Mouse (Mus musculus) cerebellum, postnatal 10 days (tissue): ENCODE measurements around the gene Smyd3.

Experiments
- DNase-seq, 2 experiments: peaks; one replicate each; pipeline ENCODE4 v3.0.0; 2021; ENCODE audit warnings: mixed read lengths in 2 of 2

Smyd3 gene

DNA sequence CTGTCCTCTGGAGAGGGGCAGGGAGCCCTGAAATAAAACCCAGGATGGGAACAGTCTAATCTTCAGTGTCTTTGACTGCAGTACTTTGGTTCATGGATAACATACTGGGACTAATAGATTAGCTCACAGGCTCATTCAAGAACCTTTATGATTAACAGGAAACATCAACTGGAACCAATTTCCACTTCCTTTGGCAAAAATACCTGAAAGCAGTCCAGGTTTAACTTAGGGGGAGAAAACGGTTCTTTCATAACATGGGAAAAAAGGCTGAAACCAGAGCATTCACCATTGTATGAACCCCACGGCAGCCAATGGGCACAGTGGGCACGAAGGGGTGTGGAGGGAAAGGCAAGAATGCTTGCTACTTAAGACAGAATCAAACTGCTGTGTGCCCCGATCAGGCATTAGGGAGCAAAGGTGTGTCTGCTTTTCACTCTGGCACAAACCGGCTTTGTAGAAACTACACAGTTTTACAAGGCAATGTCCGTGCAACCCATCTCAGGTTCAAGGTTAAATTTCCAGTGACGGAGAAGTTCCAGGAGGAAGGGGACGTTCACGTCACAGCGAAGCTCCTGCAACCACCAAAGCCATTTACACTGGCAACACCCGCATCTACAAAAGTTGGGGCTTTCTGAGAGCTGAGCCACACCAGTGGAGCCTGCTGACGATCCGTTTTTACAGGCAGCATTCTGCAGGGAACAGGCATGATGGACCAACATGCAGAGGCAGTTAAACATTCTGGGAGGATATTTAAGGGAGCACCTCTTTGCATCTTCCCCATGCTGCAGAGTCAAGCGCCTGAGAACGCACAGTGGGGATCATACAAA is 458.3 kb downstream of the Smyd3 start:
- DNase-seq: no peak

DNA sequence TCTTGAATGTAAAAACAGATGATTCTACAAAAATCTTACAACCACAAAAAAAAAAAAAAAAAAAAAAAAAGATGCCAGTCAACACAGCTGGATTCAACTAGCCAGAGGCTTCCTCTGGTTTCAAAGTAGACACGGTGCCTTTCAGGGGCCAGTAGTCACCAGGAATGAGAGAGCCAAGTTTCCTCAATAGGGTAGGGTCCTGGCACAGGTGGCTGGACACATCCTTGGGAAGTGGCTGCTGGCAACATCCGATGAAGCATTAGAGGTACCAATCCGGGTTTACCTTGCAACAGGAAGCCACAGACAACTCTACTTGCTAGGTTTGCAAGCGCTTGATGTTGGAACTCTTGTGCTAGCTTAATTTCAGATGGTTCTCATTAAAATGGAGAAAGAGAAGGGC is 459.2 kb downstream of the Smyd3 start:
- DNase-seq: no peak

DNA sequence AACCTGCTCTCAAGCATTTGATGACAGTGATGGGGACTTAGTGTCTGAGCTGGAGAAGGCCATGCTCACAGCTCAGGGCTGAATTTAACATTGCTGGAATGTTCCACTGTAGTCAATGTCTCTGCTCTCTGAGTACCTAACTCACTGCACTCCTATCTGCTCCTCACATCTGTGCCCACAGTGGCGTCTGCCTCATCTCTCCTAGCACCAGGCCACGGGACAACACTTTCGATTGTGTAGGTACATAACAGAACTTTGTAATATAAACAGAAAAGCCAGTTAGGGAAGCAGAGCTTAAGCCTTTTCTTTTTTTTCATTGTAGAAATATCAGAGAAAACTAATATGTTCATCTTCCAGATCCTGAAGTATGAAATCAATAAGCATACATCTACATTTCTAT is 462.1 kb downstream of the Smyd3 start:
- no peak for DNase-seq

DNA sequence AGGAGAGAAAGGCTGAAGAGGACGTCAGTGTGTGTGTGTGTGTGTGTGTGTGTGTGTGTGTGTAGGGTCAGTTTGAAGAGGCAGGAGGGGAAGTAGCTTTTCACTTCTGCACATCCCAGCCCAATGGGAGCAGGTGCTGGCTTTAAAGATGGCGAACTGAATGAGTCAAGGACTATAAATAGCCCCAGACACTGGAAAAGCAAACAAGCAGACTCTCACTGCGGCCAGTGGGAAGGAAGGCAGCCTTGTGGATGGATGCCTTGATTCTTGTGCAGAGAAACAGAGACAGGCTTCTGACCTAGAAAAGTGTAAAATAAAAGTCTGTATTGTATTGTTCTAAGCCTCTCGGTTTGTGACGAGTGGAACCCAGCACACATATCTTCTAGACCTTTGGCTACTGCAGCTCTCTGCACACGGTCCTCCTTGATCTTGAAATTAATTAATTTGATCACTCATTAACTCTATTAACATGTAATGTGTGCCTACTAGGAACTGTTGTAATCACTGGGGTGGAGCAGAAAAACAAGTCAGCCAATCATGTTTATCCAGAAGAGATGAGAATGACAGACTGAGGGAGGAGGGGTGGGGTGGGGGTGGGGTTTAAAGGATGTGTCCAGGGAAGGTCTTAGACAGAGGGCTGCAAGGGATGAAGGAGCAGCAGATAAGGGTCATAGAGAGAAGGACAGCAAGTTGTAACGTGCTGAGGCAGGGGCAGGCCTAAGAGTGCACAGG is 463.3 kb downstream of the Smyd3 start:
- peak in 1 of 2 experiments; percentile 42 for DNase-seq

DNA sequence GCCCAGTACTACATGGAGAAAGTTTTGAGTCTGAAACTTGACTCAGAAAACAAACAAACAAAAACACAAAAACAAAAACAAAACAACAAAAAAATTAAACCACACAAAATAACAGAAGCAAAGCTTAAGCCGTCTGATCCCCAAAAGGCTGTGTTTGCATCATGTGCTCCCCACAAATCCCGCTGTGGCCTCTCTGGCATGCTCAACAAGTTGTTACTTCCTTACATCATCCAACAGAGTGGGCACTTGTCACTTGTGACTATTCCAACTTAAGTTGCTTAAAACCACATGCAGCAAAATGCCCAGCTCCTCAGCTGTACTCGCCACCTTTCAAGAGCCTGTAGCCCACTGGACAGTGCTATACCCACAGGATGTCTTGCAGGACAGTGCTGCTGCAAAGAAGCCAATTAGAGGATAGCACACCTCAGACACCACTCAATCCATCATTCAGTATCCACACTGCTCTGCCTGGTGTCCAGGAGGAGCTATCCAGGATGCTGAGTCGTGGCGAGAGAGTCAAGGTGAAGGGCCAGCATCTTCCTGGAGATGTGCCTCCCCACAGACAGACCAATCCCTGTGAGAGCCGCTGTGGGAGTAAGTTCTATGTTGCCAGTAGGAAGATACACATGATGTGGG is 465.2 kb downstream of the Smyd3 start:
- DNase-seq: no peak

DNA sequence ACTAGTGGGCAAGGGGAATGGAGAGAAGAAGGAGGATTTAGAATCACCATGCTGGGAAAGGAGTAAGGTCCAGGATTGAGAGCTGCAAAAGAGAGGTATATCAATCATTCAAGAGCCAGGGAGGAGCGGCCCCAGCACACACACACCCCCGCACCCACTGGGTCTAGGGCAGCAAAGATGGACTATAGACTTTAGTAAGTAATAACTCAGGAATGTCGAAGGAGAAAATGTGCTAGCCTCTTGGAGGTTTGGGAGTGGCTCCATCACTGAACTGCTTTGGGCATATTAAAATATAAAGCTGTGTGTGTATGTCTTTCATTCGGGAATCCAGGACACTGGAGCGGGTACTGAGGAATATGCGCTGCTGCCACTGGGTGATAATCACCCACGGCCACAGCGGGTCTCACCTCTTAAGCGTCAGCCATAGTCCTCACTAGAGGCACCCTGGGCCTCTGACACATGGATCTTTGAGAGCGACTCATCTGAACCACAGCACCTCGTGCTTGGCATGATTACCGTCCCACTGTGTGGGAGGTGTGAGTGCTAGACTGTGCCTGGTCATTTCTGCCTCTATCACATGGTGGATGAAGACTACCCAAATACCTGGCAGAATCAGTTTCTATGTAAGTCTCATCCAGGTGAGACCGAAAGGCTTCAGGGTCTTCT is 469.8 kb downstream of the Smyd3 start:
- no peak for DNase-seq

DNA sequence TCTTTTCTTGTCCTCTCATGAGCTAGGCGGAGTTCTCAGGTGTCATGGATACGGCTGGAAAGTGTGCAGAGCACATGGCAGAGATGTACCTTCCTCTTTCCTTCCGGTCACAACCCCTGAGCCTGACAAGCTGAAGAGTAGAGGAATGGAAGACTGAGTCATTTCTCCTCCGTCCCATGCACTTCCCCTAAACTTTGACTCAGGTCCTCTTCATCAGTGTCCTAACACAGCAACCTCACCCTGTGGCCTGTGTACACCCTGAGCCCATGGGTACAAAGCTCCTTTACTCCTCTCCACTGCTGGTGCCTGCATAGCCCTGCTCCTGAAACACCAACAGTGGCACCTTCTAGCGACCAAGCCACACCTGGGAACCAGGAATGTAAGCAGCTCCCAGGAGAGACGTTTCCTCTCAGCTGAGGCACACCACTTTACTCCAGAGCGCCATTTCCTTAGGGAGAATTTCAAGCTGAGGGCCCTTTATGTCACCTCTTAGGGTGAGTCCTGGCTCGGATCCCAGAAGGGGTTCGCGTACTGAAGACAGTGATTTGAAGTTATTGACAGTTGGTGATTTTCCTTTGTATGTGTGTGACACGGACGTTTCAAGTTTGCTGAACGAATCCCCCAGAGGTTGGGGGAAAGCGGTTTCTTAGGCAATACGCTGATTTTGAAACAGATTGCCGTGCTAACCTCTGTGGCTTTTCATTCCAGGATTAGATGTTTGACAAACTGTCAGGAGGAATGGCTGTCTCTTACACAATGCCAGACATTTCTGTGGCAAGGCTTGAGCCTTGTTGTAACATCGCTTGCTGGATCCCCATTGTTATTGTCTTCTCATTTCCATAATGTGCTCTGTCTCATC is 471.8 kb downstream of the Smyd3 start:
- no peak for DNase-seq

DNA sequence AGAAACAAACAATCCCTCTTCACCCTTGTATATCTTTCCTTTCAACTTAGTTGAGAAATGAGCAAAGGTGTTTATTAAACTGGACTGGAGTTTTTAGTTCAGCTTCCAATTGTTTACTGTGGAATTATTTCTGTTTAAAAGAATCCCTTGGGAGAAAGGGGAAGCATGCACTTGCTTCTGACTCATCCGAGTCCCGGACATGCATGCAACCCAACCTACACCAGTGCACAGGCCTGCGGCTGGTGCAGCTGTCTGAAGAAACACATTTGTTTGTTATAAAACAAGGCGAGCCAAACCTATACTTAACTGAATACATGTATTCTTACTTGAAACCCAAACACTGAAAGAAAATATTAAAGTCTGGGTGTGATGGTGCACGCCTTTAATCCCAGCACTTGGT is 473.7 kb downstream of the Smyd3 start:
- no peak for DNase-seq

DNA sequence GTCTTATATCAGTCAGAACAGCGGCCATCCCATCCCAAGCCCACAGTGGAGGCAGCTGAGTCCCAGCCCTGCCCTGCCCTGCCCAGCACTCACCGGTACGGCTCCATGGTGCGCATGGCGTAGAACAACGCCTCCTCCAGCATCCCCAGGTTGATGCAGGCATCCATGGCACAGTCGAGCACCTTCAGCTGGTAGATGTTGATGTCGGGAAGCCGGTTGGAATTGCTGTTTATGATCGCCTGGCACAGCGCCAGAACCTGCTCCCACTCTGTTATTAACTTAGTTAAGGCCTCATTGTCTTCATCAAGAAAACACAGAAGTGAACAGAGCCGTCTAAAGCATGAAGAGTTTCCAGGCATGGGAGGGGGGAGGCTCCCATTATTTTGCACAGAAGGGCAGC is 474.2 kb downstream of the Smyd3 start:
- peak in 1 of 2 experiments; percentile 39 for DNase-seq

DNA sequence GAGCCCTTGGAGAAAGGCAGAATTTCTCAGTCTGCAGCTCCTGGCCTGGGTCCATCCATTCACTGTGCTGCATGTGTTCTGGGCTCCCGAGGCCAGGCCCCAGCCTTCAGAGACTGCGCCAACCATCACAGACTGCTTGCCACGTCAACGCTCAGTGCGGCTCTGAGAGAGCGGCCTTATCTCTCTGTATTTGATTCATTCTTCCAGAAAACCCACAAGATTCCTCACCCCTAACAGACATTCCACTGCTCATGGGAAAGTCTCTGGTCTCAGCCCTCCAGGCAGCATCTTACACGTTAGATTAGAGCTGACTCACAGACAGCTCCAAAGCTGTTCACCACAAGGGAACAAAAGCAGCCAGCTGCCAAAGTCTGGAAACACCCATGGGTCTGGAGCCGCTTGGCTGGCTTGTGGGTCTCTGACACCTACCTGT is 475.9 kb downstream of the Smyd3 start:
- peak; percentile 82 to 87 for DNase-seq

DNA sequence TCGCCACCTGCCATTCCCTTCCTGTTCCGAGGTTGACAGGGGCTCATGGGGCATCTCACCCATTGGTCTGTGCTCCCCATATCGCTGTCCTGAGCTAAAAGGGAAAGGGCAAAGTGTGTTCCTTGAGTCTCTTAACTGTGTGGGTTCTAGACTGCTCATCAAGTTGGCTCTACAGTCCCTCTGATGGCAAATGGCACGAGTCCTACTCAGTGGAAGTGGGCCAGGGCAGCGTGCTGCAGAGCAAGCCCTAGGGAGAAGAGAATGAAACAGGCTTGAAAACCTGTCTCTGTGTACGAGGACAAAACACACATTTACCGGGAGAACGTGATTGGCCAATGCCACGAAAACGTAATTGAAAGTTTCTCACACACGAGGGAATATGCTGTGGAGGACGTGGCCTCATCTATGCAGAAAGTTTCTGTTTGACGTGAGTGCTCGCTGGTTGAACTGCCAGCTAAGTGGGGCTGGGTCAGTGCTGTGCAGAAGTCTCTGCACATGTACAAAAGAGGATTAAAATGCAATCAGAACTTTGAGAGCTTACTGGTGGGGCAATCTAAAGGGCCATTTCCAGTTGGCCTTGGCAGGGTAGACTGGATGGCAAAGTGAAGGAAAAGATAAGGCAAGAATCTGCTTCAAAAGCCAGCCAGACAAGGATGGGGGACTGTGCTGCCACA is 476.5 kb downstream of the Smyd3 start:
- DNase-seq: peak; percentile 66 to 71

DNA sequence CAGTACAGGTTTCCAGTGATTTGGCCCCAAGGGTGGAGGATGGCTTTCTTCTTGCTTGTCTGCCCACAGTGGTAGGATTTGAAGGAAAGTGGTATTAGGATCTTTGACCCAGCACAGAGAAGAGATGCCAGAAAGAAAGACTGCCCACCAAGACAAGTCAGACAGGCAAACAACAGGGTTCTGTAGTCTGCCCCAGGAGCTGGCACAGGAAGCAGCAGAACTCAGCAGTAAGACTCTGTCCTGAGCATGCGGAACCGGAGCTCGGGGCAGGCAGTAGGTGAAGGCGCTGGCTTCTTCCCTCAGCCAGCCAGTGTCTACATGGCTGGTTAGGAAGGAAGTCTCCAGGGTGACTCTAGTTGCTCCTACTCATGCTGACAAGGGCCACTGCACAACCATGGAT is 479.0 kb downstream of the Smyd3 start:
- peak; percentile 72 to 85 for DNase-seq

DNA sequence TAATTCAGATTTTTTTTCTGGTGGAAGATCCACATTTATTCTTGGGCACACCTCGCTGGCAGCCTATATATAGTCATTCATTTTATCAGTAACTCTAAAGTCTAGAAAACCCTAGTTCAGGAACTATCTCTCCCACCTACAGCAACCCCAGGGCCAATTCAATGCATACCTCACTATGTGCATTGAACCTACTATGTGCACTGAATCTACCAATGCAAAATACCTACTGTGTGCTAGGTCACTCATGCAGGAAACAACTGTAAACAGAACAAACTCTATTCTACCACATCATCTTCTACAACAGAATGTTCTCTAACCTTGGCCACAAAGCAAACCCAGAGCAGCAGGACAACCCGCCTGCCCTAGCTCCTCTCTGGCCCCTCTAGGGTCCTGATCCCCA is 484.9 kb downstream of the Smyd3 start:
- DNase-seq: no peak

DNA sequence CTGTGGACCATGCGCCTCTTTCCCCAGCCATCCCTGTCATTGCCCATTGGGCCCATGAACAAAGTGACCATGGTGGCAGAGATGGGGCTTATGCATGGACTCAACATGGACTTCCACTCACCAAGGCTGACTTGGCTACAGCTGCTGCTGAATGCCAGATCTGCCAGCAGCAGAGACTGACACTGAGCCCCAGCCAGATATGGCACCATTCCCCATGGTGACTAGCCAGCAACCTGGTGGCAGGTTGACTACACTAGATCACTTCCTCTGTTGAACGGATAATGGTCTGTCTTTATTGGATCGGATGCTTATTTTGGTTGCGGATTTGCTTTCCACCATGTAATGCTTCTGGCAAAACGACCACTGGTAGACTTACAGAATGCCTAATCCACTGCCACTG is 486.3 kb downstream of the Smyd3 start:
- DNase-seq: peak; percentile 47 to 57

DNA sequence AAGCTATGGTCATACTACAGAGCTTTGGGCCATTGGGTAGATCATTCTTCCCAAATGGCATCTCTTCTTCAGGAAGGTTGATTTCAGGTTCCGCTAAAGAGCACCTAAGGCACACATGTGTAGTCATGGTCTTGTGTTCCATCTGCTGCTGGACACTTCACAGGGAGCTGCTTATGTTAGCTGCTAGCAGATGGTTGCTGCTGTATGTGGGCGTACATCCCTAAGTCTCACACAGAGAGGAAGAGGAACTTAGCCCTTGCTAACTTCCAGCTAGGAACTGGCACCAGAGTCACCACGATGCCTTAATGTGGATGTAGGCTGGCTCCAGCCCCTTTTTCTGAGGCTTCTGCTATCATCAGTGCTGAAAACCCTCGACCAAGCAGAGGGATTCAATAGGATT is 491.2 kb downstream of the Smyd3 start:
- no peak for DNase-seq

DNA sequence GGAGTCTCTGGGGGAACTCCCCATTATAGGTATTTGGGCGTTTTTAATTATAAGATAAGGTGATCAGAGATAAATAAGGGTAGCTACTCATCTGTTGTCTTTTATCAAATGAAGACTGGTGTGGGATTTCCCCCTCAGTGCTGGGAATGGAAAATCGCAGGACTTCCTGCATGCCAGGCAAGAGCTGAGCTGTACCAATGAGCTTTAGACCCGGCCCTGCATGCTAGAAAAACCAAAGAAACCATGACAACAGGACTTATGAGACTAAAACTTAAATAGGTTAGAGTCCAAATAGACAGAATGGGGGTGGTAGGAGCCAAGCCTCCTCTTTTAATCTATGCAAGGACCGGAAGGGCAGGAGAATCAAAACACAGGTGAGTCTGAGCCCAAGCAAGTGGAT is 492.7 kb downstream of the Smyd3 start:
- DNase-seq: no peak

DNA sequence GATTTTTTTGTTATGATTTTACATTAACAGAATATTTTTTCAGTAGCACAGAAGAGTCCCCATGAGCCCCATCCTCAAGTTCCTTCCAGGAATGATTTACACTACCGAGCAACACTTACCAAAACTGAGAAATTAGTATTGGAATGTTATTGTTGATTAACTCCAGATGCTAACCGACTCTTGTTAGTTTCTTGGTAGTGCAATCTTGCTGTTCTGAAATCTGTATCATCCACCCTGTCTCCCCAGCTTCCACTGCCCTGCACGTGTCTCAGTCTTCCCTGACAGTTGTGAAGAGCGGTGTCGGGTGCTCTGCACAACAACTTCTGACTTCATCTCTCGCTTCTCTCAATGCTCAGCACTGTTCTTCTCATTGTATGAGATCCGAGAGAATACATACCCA is 494.4 kb downstream of the Smyd3 start:
- DNase-seq: no peak

DNA sequence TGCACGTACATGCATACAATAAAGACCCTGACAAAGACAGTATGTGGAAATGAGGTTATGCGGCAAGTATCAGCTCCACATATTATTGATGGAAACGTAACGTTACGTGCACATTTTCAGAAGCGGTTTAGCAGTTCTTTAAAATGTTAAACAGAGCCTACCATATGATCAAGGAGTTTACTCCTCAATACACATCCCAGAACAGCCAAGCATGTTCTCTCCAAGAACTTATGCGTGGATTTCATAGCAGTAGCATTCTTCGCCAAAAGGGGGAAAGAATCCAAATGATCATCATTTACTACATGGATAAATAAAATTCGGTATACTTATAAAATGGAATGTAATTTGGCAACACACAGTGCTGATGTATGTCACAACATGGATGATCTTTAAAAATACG is 500.4 kb downstream of the Smyd3 start:
- DNase-seq: no peak

DNA sequence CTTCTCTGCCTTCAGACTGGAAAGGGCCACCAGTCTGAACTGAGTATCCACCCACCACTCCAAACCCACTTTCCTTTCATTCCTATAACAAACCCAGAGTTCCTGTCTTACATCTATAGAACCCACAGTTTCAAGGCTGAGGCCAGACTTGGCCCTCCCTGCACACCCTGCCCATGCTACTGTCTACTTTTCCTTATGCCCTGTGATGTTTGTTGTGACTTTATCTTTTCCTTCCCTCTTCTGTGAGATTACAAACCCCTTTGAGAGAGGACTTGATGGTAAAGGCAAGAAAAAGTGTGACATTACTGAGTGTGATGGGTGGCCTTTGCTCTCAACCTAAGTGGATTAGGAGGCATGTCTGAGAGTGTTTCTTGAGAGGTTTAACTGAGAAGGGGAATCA is 504.8 kb downstream of the Smyd3 start:
- DNase-seq: no peak

DNA sequence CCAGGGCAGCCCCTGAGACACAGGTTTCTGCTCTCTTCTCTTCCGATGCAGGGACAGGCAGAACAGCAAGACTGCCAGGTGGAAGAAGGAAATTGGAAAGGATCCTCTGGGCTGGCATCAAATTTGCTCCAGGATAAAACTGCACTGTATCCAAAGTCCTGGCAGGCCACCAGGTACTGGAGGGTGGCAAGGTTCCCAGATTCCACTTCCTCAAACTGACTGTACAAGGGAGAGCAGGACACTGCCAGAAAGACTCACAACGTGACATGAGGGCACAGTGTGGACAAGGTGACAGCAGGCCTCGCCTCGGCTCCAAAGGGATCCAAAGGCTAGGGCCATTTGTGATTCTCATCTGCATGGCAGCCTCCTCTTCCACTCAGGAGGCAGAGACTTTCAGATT is 505.6 kb downstream of the Smyd3 start:
- DNase-seq: peak; percentile 99

DNA sequence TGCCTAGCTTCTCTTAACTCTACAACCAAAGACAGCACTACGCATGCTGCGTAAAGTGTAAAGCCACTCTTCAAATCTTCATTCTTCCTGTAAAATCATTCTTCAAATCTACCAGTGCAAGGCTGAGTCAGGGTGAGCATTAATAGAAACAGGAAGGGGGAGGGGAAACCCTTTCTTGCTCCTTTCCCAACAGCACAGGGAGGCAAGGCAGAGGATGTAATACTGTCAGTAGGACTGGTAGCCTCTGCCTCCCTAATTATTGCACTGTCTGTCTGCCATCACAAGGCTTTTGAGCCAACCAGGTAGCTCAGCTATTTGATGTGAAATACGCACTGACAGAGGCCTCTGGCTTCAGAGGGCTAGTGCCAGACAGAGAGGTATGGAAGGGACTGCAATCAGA is 507.1 kb downstream of the Smyd3 start:
- peak in 1 of 2 experiments; percentile 18 for DNase-seq

DNA sequence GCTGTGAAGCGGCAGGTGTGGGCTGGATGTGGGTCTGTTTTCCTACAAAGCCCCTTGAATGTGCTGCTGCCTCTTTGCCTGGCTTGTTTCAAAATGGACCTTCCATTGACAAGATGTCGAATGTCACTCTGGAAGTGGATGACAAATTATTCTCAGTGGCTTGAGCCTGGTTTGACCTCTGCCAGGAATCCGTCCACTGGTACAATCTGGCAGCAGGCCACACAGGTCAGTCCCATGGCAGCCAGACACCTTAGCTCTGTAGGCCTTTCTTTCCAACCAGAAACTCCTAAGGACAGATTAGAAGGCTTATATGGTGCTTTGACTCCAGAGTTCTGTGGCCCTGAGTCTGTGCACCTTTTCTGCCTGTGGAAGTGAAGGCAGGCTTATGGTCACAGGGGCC is 507.9 kb downstream of the Smyd3 start:
- DNase-seq: no peak
